Mouse (Mus musculus) 416B (cell line): Measurements from ENCODE around the gene Wdr13.
A peak's percentile ranks its signal among the peaks of the same experiment; 100 is the strongest.

Experiments used
- DNase-seq: peaks from one replicate; pipeline ENCODE4 v3.0.0; 2011; ENCODE audit warnings: low read depth

The Wdr13 gene

GRCm38 (mm10) chrX:8132017-8132976 is at the start of gene Wdr13:
Gene Wdr13 (minus strand): TSS chrX:8132892.
- peak; percentile 97 for DNase-seq

GRCm38 (mm10) chrX:8179646-8180045 is 47.0 kb upstream of the Wdr13 start:
- no peak for DNase-seq

GRCm38 (mm10) chrX:8178871-8179270 is 46.2 kb upstream of the Wdr13 start:
- no peak for DNase-seq

- DNase-seq = peak; percentile 92
Measured at GRCm38 (mm10) chrX:8175504-8176385, 43.1 kb upstream of the Wdr13 start, which contains the start of gene Tbc1d25. Gene Tbc1d25 (minus strand): TSS chrX:8176181.

GRCm38 (mm10) chrX:8175169-8175503 is 42.4 kb upstream of the Wdr13 start:
- DNase-seq = no peak

GRCm38 (mm10) chrX:8167716-8168647 is 35.3 kb upstream of the Wdr13 start:
- peak; percentile 39 for DNase-seq

GRCm38 (mm10) chrX:8164471-8164870 is 31.8 kb upstream of the Wdr13 start:
- no peak for DNase-seq

- peak; percentile 26 for DNase-seq
Measured at GRCm38 (mm10) chrX:8163076-8163475, 30.4 kb upstream of the Wdr13 start.

GRCm38 (mm10) chrX:8145153-8145991 is 12.7 kb upstream of the Wdr13 start, which contains the start of gene Rbm3:
Gene Rbm3 (minus strand): TSS chrX:8145880.
- DNase-seq = peak; percentile 93

- DNase-seq = no peak
Measured at GRCm38 (mm10) chrX:8143750-8144149, 11.1 kb upstream of the Wdr13 start.

- DNase-seq = no peak
Measured at GRCm38 (mm10) chrX:8142948-8143347, 10.3 kb upstream of the Wdr13 start.

GRCm38 (mm10) chrX:8141058-8141457 is 8.4 kb upstream of the Wdr13 start:
- no peak for DNase-seq

- DNase-seq = no peak
Measured at GRCm38 (mm10) chrX:8140446-8140845, 7.8 kb upstream of the Wdr13 start.

- no peak for DNase-seq
Measured at GRCm38 (mm10) chrX:8139480-8139879, 6.8 kb upstream of the Wdr13 start.

GRCm38 (mm10) chrX:8135886-8136285 is 3.2 kb upstream of the Wdr13 start:
- peak; percentile 57 for DNase-seq

- DNase-seq = no peak
Measured at GRCm38 (mm10) chrX:8131393-8131792, 1.3 kb downstream of the Wdr13 start.

- DNase-seq = no peak
Measured at GRCm38 (mm10) chrX:8125235-8125634, 7.5 kb downstream of the Wdr13 start.

GRCm38 (mm10) chrX:8123821-8124470 is 8.7 kb downstream of the Wdr13 start:
- DNase-seq = no peak

GRCm38 (mm10) chrX:8117264-8117663 is 15.4 kb downstream of the Wdr13 start:
- DNase-seq = no peak

- peak; percentile 60 for DNase-seq
Measured at GRCm38 (mm10) chrX:8115275-8115674, 17.4 kb downstream of the Wdr13 start.
